Mouse (Mus musculus): Measurements from ENCODE around the gene Grtp1.
A peak's percentile ranks its signal among the peaks of the same experiment; 100 is the strongest.

Grtp1 gene

GRCm38 (mm10) chr8:13175650-13176049 lies 24.8 kb downstream of the Grtp1 start:
- no peak for DNase-seq (ENCODE audit: low read depth in 2 of 2, low spot score in 2 of 2)

- DNase-seq (ENCODE audit: low read depth in 2 of 2, low spot score in 2 of 2), result no peak
Observed at GRCm38 (mm10) chr8:13174811-13175210, 25.6 kb downstream of the Grtp1 start.

GRCm38 (mm10) chr8:13174305-13174704 lies 26.1 kb downstream of the Grtp1 start:
- DNase-seq (ENCODE audit: low read depth in 2 of 2, low spot score in 2 of 2), result no peak

GRCm38 (mm10) chr8:13170510-13170909 lies 29.9 kb downstream of the Grtp1 start:
- no peak for DNase-seq (ENCODE audit: low read depth in 2 of 2, low spot score in 2 of 2)

- no peak for DNase-seq (ENCODE audit: low read depth in 2 of 2, low spot score in 2 of 2)
Observed at GRCm38 (mm10) chr8:13164361-13164760, 36.1 kb downstream of the Grtp1 start.

- no peak for DNase-seq (ENCODE audit: low read depth in 2 of 2, low spot score in 2 of 2)
Observed at GRCm38 (mm10) chr8:13163563-13163962, 36.9 kb downstream of the Grtp1 start.

- no peak for DNase-seq (ENCODE audit: low read depth in 2 of 2, low spot score in 2 of 2)
Observed at GRCm38 (mm10) chr8:13162098-13162497, 38.3 kb downstream of the Grtp1 start.

- no peak for DNase-seq (ENCODE audit: low read depth in 2 of 2, low spot score in 2 of 2)
Observed at GRCm38 (mm10) chr8:13160691-13161090, 39.7 kb downstream of the Grtp1 start.

GRCm38 (mm10) chr8:13159377-13159881 lies 41.0 kb downstream of the Grtp1 start:
- no peak for DNase-seq (ENCODE audit: low read depth in 2 of 2, low spot score in 2 of 2)

- peak; percentile 89 to 92 for DNase-seq (ENCODE audit: low read depth in 2 of 2, low spot score in 2 of 2)
Observed at GRCm38 (mm10) chr8:13158718-13159376, 41.6 kb downstream of the Grtp1 start, which contains the start of gene Lamp1. Gene Lamp1, plus strand, starts transcription at chr8:13159161.

- DNase-seq (ENCODE audit: low read depth in 2 of 2, low spot score in 2 of 2), result no peak
Observed at GRCm38 (mm10) chr8:13156327-13157097, 43.9 kb downstream of the Grtp1 start.

GRCm38 (mm10) chr8:13155358-13155757 lies 45.1 kb downstream of the Grtp1 start:
- DNase-seq (ENCODE audit: low read depth in 2 of 2, low spot score in 2 of 2), result no peak

GRCm38 (mm10) chr8:13154099-13154498 lies 46.3 kb downstream of the Grtp1 start:
- DNase-seq (ENCODE audit: low read depth in 2 of 2, low spot score in 2 of 2), result no peak

- DNase-seq (ENCODE audit: low read depth in 2 of 2, low spot score in 2 of 2), result no peak
Observed at GRCm38 (mm10) chr8:13150929-13151328, 49.5 kb downstream of the Grtp1 start.

- DNase-seq (ENCODE audit: low read depth in 2 of 2, low spot score in 2 of 2), result no peak
Observed at GRCm38 (mm10) chr8:13149866-13150265, 50.6 kb downstream of the Grtp1 start.

- no peak for DNase-seq (ENCODE audit: low read depth in 2 of 2, low spot score in 2 of 2)
Observed at GRCm38 (mm10) chr8:13149287-13149686, 51.1 kb downstream of the Grtp1 start.

GRCm38 (mm10) chr8:13148476-13148875 lies 51.9 kb downstream of the Grtp1 start:
- DNase-seq (ENCODE audit: low read depth in 2 of 2, low spot score in 2 of 2), result no peak

- no peak for DNase-seq (ENCODE audit: low read depth in 2 of 2, low spot score in 2 of 2)
Observed at GRCm38 (mm10) chr8:13141681-13142080, 58.7 kb downstream of the Grtp1 start.

GRCm38 (mm10) chr8:13139641-13140182 lies 60.7 kb downstream of the Grtp1 start:
- DNase-seq (ENCODE audit: low read depth in 2 of 2, low spot score in 2 of 2), result no peak

GRCm38 (mm10) chr8:13132220-13132619 lies 68.2 kb downstream of the Grtp1 start:
- DNase-seq (ENCODE audit: low read depth in 2 of 2, low spot score in 2 of 2), result peak; percentile 32 to 54

- no peak for DNase-seq (ENCODE audit: low read depth in 2 of 2, low spot score in 2 of 2)
Observed at GRCm38 (mm10) chr8:13124897-13125296, 75.5 kb downstream of the Grtp1 start.

GRCm38 (mm10) chr8:13122887-13123421 lies 77.5 kb downstream of the Grtp1 start:
- no peak for DNase-seq (ENCODE audit: low read depth in 2 of 2, low spot score in 2 of 2)

Measured in CD8-positive naive resting alpha-beta T cell, adult 2 months (primary cell).